Mouse (Mus musculus): ENCODE data around the gene Map4k3. TPM values are rescaled to one million over a fixed set of nuclear protein-coding genes. Genes with fewer than 3 reads are reported as not detected.
A peak's percentile ranks its signal among the peaks of the same experiment; 100 is the strongest.
"Not testable (repeated sequence)": the region's sequence is repeated elsewhere in the genome, so short reads cannot be mapped to it uniquely, and the experiment has no call there.

The Map4k3 gene
- total RNA-seq, 2 experiments from 2014 or later, result 87.8 to 88.7 TPM

DNA sequence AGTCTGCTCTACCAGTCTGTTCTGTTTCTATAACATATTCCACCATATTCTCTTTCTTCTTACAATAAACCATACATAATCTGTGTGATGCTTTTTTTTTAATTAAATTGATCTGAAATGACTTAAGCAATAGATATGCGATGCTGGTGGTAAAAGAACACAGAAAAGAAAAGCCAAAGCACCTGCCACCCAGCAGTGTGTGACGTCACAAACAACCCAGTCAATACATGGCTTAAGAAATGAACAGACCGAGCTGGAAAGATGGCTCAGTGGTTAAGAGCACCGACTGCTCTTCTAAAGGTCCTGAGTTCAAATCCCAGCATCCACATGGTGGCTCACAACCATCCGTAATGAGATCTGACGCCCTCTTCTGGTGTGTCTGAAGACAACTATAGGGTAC, 2.0 kb upstream of the Map4k3 start:
- DNase-seq (ENCODE audit: extremely low spot score in 1 of 2, low spot score in 1 of 2), result not testable (repeated sequence)

DNA sequence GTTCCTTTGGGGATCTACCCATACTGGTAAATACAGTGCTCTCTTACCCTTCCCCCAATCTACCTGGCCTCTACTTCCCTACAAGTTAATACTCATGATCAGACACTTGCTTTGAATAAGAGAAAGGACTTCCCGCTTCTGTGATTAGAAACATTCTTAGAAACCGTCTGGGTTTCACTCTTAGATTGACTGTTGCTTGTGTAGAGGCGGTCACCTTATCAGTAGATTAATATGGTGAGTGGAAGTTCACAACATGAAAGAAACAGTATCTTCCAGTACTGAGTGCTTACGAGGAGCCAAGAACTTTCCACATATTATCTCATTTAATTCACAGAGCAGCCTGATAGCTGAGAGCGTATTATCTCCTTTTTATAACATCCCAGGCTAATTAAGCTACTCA, 1.5 kb upstream of the Map4k3 start:
- DNase-seq (ENCODE audit: extremely low spot score in 1 of 2, low spot score in 1 of 2), result no peak

DNA sequence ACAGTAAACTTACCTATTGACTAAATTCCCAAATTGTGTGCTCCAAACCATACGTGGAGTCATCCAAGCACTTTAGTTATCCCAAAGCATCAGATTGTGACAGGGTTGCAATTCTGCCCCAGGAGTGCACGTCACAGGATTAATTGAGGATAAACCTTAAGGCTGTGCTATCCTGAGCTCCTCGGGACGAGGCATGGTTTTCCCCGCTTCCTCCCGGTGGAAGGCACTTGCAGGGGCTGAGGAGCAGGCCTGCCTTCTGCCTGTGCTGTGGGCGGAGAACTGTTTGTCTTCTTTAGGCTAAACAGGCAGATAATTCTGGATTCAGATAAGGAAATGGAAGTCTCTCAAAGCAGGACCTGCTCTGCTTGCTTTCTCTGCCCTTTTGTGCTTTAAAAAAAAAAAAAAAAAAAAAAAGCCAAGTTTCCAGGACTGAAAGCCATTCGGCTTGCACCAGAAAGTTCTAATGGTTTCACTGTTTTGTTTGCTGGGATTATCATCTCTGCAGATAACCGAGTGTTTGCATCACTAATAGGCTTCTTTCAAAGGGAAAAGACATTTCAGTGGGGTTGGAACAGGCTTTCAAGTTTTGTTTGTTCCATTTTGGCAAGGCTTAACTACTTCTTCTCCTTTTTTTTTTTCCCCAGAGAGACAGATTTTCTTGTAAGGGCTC, 930 bp upstream of the Map4k3 start:
- DNase-seq (ENCODE audit: extremely low spot score in 1 of 2, low spot score in 1 of 2), result no peak

DNA sequence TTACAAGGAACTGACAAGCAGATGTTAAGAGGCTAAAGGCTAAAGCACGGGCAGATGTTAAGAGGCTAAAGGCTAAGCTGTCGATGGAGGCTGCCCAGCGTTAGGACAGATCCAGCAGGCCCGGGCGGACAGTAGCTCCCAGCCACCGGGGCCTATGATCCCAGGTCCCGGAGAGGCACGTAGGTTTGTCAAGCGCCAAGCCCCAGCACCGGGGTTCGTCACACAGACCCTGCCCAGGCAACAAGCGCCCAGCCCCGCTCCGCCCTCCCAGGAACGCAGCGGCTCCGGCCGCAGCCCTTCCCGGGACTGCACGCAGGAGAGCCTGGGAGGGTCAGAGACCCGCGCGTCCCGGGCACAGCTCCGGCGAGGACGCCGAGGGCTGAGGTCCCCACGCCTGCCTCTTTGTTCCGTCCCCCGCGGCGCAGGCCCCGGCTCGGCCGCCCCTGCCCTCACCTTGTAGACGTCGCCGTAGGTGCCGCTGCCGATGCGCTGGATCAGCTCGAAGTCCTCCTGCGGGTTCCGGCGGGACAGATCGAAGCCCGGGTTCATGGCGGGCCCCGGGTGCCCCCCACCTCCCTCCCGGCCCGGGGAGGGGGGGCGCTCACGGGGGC, 839 bp downstream of the Map4k3 start:
- peak in 1 of 2 experiments; percentile 44 for DNase-seq (ENCODE audit: extremely low spot score in 1 of 2, low spot score in 1 of 2)

DNA sequence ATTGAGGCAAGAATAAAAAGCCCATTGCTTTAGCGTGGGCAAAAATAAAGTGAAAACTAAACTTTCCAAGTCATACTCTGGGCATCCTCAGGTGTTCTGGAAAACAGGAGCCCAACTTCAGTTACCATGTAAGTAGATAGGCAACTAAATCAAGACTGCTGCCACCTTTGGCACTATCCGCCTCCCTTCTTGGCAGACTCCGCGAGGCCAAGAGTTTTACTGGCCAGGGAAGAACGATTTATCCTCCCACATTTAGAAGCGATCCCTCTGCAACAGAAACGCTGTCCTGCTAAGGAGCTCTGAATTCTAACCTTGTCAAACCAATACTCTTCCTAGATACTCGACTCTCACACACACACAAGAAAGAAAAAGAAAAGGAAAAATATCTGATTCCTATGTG, 1.5 kb downstream of the Map4k3 start:
- no peak for DNase-seq (ENCODE audit: extremely low spot score in 1 of 2, low spot score in 1 of 2)

DNA sequence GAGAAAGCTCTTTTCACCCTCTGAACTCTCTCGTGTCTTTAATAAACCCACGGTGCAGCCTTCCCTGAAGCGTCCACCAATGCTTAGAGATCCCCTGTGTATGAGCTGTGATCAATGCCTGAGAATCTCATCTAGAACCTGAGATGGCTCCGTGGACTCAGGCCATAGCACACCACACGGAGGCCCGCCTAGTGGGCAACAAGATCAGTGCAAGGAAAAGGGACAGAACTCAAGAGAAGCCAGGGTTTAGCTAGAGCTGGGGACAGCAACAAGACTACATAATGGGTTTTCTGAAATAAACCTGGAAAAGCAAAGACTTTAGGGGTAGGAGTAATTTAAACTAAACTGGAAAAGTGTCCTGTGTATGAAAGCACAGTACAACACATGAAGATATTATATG, 5.2 kb downstream of the Map4k3 start:
- no peak for DNase-seq (ENCODE audit: extremely low spot score in 1 of 2, low spot score in 1 of 2)

DNA sequence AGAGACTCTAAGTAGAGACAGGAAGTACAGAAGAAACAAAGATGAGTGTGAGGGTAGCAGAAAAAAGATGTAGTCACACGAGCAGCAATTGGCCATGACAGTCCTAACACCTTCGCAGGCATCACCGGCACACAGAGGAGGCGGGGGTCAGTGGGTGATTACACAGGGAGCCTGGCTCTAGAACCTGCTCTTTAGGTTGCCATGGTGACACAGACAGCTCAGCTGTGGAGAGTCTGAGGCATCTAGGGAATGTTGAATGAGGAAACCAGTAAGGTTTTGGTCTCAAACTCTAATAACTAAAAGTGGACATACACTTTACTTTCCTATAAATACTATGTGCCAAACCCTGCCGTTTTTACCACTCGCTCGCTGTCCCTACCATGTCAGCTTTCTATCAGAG, 6.6 kb downstream of the Map4k3 start:
- DNase-seq (ENCODE audit: extremely low spot score in 1 of 2, low spot score in 1 of 2), result no peak

DNA sequence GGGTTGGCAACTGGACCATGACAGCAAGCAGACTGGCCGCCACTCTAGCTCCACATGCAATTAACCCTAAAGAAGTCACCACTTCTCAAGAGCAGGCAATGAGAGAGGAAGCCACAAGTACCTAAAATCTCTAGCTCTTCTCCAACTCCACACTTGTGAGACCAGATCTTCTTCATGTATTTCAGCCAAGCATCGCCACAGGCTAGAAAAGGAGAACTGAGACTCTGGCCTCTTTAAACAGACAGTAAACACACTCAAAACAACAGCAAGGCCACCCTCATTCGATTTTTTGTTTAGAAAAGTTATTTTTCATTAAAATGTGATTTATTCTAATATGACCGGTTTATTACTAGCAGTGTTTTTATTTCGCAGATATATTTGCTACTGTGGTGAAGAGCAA, 9.0 kb downstream of the Map4k3 start:
- no peak for DNase-seq (ENCODE audit: extremely low spot score in 1 of 2, low spot score in 1 of 2)

DNA sequence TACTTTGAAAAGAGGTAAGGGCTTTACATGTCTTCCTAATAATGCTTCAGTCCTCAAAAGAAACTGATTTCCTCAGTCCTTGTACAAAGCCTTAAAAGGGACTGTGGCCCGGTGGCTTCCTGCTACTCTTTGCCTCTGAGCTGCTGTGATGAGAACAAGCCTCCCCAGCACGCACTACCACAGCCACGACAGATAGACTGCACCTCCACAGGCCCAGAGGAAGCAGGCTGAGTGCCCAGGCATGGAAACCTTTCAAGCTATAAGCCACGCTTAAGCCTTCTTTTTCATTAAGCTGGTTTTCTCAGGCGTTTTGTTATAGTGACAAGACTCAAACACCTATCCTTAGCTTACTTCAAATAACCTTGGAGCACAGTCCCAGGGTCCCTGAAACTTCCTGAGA, 10.0 kb downstream of the Map4k3 start:
- DNase-seq (ENCODE audit: extremely low spot score in 1 of 2, low spot score in 1 of 2), result no peak

DNA sequence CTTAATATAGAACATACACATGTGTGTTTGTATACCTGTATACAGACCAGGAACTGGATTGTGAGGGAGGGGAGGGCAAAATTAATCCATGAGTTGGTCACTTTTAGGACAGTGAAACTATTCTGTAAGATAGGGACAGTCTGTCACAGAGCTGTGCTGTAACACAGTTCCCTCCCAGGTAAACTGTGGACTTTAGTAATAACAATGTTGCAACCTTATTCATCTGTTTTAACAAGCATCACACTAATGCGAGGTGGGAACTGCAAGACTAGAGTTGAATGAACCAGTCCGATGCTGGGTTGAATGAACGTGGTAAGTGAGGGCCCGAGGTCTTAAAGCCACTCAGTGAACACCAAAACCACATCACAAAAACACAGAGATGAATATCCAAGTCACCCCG, 14.7 kb downstream of the Map4k3 start:
- DNase-seq (ENCODE audit: extremely low spot score in 1 of 2, low spot score in 1 of 2), result no peak

DNA sequence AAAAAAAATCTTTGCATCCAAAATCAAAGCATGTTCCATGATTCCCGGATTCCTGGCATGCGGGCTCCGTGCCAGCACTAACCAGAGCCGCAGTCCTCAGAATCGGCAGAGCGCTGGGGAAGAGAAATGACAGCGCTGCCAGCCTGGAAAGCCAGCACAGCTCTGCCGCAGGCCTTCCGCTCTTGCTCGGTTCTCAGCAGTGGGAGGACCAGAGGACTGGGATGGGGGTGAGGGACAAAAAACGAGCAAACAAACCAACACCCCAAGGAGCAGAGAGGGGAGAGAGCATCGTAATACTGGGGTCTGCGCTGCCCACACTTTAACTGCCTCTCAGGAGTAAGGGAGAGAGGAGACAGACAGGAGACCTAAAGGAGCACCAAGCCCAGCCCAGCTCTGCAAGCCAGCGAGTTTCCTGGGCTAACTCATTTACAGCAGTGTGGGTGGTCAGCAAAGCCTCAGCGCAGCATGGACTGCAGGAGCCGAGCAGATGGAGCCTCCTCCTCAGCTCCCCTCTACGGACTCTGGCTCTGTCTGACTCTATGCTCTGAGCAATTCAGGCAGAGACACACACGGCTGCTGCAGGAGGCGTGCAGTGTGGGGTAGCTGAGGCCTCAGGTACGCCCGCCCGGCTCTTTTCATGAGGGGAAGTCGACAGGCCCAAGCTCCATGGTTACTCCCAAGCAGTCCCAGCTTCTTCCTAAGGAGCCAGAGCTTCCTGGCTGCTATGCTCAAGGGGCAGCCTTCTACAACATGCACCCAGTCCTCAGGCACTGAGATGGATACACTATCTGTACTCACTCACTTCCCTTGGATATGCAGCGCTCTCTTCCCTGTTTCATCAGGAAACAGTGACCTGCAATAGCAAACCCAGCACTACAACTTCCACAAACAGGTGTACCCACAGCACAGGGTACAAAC, 18.1 kb downstream of the Map4k3 start:
- peak; percentile 54 to 58 for DNase-seq (ENCODE audit: extremely low spot score in 1 of 2, low spot score in 1 of 2)

DNA sequence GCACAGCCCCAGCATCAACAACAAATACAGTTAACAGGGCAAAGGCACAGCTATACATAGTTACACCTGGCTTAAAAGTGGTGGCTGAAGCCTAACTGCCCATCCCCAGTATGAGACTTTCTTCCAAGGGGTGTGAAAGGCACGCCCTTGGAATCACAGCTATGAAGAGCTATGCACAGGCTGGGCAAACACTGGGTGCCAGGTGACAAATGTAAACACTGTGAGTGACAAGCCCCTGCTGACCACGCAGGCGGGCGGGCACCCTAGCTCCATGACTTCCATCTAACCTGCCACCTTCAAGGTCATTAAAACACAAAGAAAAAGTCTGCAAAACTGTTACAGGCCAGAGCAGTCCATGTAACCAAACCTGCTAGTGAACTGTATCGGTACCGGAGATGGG, 19.5 kb downstream of the Map4k3 start:
- no peak for DNase-seq (ENCODE audit: extremely low spot score in 1 of 2, low spot score in 1 of 2)

DNA sequence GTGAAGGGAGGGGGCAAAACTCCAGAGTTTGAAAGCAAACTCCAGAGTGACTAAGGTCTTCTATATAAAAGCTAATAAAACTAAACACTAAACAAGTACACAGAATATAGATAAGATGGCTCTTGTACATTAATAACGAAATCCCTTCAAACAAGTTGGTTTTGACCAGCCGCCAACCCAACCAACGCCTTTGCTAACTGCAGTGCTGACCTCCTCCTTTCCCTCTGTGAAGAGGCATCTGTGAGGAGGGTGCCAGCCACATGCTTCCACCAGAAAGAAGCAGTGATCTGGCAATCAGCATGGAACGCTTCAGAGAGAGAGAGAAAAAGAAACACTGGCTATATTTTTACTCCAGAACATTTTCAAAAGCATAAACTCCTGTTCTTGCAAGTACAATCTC, 21.1 kb downstream of the Map4k3 start:
- peak in 1 of 2 experiments; percentile 38 for DNase-seq (ENCODE audit: extremely low spot score in 1 of 2, low spot score in 1 of 2)

DNA sequence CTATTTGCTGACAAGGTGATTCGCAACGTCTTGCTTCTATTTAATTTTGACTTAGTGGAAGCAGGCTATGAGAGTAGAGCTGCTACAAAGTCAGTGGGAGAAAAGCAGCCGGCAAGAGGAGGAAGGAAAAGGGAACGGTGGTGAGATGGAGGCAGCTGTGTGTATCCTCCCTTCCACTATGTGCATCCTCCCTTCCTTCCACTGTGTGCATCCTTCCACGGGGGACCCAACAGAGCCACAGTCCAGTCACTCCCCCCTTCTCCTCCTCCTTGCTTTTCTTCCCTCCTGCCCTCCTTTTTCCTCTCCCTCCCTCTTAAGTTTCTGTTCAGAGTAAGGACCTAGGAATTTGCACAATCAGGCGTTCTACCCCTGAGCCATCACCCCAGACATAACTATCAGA, 21.7 kb downstream of the Map4k3 start:
- DNase-seq (ENCODE audit: extremely low spot score in 1 of 2, low spot score in 1 of 2), result no peak

DNA sequence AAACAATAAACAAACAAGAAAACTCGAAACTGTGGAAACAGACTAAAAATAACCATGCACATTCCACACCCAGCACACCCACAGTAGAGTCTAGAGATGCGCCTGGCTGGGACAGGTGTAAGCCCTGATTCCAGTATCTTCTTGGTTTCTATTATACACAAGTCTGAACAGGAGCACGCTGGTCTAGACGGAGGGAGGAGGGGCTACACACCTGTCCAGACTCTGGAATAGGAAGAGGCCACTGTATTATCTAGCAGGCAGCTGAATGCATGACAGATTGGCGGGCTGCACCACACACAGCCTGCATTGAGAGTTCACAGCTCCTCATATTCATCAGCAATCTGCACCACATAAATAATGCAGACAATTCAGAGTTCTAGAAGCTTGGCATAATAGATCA, 26.6 kb downstream of the Map4k3 start:
- no peak for DNase-seq (ENCODE audit: extremely low spot score in 1 of 2, low spot score in 1 of 2)

DNA sequence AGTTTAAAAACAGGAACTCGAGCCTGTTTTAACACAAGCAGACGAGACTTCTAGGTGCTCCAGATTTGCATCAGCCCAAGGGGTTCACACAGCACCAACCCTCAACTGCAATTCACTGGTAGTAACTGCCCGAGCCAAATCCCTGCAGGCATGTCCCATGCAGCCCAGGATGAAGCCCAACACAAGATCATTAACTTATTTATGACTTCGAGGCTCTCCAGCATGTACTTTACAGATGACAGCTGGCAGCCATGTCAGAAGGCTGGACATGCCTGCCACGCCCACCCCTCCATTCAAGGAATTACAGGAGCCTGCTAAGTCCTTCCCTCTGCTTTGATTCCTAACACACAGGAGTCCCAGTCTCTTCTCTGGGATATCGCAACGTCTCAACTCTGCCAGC, 29.4 kb downstream of the Map4k3 start:
- no peak for DNase-seq (ENCODE audit: extremely low spot score in 1 of 2, low spot score in 1 of 2)

DNA sequence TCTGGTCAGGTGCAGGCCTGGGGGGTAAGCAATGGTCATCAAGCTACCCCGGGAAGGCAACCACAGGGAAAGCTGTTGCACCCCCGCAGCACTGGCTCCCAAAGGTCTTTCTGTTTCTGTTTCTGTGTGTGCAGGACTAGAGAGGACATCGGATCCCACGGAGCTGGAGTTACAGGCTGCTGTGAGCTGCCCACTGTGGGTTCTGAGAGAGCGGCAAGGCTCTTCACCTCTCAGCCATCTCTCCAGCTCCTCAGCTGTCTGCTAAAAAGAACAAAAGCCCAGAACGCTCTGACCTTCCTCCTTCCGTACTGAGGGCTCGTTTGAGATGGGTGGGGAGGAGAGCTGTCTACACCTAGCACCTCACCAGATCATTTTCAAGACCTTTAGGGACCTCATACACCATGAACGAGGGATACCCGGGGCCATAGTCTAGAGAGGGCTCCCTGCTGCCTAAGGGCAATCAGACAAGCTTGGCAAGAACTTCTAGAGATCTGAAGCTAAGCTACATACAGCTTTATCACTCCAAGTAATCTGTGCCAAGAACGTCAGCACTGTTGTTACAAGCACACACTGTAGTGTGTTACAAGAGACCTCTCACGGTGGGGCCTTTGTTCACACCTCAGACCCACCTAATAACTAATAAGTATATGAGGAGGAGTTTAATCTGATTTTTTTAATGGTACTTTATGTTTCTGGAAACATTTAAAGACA, 29.9 kb downstream of the Map4k3 start:
- no peak for DNase-seq (ENCODE audit: extremely low spot score in 1 of 2, low spot score in 1 of 2)

DNA sequence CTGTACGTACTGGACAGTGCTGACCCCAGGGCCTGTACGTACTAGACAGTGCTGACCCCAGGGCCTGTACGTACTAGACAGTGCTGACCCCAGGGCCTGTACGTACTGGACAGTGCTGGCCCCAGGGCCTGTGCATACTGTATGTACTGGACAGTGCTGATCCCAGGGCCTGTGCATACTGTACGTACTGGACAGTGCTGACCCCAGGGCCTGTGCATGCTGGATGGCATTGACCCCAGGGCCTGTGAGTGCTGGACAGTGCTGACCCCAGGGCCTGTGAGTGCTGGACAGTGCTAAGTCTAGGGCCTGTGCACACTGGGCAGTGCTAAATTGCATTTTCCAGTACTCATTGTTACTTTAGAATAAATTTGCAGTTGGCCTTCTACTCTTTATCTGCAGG, 31.3 kb downstream of the Map4k3 start:
- no peak for DNase-seq (ENCODE audit: extremely low spot score in 1 of 2, low spot score in 1 of 2)

DNA sequence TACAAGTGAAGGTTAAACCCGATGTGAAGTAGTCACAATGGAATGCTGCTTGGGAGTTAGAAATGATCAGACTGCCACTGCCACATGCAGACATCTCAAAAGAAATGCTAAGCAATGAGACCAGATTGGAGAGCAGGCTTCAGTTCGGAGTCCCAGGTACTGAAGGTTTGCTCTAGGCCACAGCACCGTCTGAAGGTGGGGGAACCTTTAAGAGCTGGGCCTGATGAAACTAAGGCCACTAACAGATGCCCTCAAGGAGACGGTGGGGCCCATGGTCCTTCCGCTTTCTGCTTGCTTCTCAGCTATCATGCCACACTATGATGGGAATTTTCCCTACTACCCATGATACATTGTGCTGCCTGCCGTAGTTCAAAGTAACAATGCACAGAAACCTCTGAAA, 32.1 kb downstream of the Map4k3 start:
- no peak for DNase-seq (ENCODE audit: extremely low spot score in 1 of 2, low spot score in 1 of 2)

DNA sequence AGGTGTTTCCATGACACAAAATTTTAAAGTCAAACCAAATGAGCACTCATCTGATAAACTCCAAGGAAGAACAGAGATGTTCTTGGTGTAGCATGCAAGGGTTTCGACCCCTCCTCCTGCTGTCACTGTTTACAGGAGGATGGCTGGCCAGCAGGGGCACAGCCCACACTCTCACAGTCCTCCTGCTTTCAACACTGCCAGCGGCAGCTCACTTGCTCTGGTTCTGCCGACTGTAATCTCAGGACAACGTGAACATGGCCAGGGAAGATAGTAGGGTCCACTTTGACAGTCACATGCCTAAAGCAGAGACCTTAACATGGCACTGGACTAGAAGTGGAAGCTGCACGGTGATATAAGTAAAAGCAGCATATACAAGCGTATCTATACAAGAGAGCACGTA, 34.6 kb downstream of the Map4k3 start:
- no peak for DNase-seq (ENCODE audit: extremely low spot score in 1 of 2, low spot score in 1 of 2)

DNA sequence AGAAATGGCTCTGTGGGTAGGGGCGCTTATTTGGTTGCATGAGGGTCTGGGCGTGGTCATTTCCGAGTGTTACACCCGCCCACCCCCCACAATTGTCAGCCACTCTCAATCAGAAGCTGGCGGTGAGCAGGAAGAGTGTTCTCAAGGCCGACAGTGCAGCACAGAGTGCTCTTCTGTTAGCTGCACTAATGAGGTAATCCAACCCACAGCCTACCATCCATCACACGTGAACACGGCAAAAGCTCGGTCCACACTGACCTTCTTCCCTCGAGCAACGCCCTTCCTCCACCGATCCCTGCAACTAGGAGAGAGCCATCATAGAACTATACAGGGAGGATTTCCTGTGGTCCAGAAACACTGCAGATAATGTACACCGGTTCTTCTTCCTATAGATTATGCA, 36.1 kb downstream of the Map4k3 start:
- no peak for DNase-seq (ENCODE audit: extremely low spot score in 1 of 2, low spot score in 1 of 2)
